Mouse (Mus musculus) kidney, embryonic 14.5 days (tissue): ENCODE data around the gene Bclaf1. TPM values are rescaled to one million over a fixed set of nuclear protein-coding genes. Genes with fewer than 3 reads are reported as not detected.

Source experiments
- ATAC-seq: fragments of 200-750 bp; cut with Nextera tagmentation; 2 replicates; pipeline ENCODE4 v1.8.0; 2017; ENCODE audit warnings: moderate number of reproducible peaks, mild to moderate bottlenecking, moderate TSS enrichment, moderate library complexity; ENCODE audit not compliant: low FRiP score, low TSS enrichment
- H3K27ac ChIP-seq: fragments of 300-500 bp; sonication (generic); 2 replicates; pipeline ENCODE4 v1.5.1; 2014; ENCODE audit warnings: low read depth, mild to moderate bottlenecking, low read length, moderate library complexity, mixed read lengths
- H3K27me3 ChIP-seq: fragments of 300-500 bp; sonication (generic); 2 replicates; pipeline ENCODE4 v1.6.1; 2014; ENCODE audit warnings: mild to moderate bottlenecking, low read length; ENCODE audit not compliant: control insufficient read depth, insufficient read depth
- H3K36me3 ChIP-seq: fragments of 300-500 bp; sonication (generic); 2 replicates; pipeline ENCODE4 v1.6.1; 2014; ENCODE audit warnings: low read length, mixed read lengths; ENCODE audit not compliant: control insufficient read depth, insufficient read depth
- H3K4me1 ChIP-seq: fragments of 300-500 bp; sonication (generic); 2 replicates; pipeline ENCODE4 v1.6.1; 2014; ENCODE audit warnings: low read length, mixed read lengths; ENCODE audit not compliant: control insufficient read depth, insufficient read depth
- H3K4me2 ChIP-seq: fragments of 300-500 bp; sonication (generic); replicated peaks from 2 replicates; pipeline ENCODE4 v1.6.1; 2014; ENCODE audit warnings: low read depth, mild to moderate bottlenecking, low read length
- H3K4me3 ChIP-seq: fragments of 300-500 bp; sonication (generic); 2 replicates; pipeline ENCODE4 v1.5.1; 2014; ENCODE audit warnings: mild to moderate bottlenecking, low read length
- H3K9ac ChIP-seq: fragments of 300-500 bp; sonication (generic); 2 replicates; pipeline ENCODE4 v1.6.1; 2014; ENCODE audit warnings: low read depth, mild to moderate bottlenecking, low read length, moderate library complexity
- H3K9me3 ChIP-seq: fragments of 300-500 bp; sonication (generic); 2 replicates; pipeline ENCODE4 v1.6.1; 2016; ENCODE audit warnings: low read length; ENCODE audit not compliant: control insufficient read depth
- WGBS: fragments of 180-500 bp; shearing (Covaris S2); extraction: QIAGEN DNeasy Blood & Tissue Kit; methylation state at CpG from one replicate; pipeline ENCODE4 v1.1.7; 2014; 5-methylcytosine and 5-hydroxymethylcytosine counted together
- polyA plus RNA-seq: library from polyadenylated mRNA; unstranded; fragments of >200 nt; fragmentation: Nextera tagmentation; extraction: Ambion mirVana; gene quantifications from 2 replicates; pipeline ENCODE4 v1.2.1, GENCODE M21; 2014

Bclaf1 gene
- polyA plus RNA-seq, 1 experiment from 2014 or later = 168 TPM

DNA sequence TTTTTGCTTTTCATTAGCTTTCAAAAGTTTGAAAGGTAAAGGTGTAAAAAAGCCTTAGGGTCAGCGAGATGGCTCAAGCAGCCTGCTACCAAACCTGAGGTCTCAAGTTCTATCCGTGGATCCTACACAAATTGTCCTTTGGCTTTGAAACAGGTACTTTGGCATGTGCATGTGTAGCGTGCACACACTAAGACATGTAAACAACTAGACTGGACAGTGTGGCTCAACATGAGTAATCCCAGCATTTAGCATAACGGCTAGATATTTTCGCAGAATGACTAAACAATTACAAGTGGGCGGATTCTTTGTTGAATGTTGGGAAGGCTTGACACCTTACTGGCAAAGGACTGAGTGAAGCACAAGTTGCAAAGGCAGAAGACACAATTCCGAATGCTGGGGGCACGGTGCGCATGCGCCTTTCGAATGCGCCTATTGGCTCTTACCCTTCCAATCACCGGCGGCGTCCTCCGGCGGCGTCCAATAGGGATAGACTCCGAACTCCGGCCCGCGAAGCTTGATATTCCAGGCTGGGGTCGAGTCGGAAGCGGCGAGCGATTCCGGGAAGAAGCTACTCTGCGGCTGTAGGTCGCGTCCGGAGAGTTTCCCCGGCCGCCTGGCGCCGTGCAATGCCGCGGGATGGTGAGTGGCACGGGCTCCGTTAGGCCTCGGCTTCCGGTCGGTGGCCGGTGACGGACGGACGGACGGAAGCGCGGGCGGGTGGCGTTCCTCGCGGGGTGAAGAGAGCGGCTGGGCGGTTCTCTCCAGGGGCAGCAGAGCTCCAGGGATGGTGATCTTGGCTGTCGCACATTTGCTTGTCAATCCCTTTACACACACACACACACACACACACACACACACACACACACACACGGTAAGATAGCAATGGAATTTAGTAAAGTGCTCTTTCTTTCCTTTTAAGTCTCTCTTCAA lies 35.3 kb downstream of the Bclaf1 start, which contains the start of gene Mtfr2:
TSS of gene Mtfr2 (plus strand) at position 486 of the 930 bp plus-strand sequence.
- Histone ChIP-seq H3K27me3 (no peaks in the 10 kb centered on the region), H3K36me3 (peaks cover 32% of the 10 kb centered on the region), H3K4me3 (peak within 1 kb of the TSS; percentile 62), H3K27ac (no peak within 1 kb of the TSS), H3K4me2 (peak within 1 kb of the TSS; percentile 52), H3K9me3 (no peaks in the 10 kb centered on the region), H3K4me1 (no peaks in the 10 kb centered on the region), H3K9ac (peak within 1 kb of the TSS; percentile 60)
- peak; percentile 96 for ATAC-seq
- WGBS = 1% methylated on average over 58 of the region's 58 CpGs

- 90% methylated on average over 2 of the region's 2 CpGs for WGBS
- ATAC-seq = no peak
- Histone ChIP-seq H3K4me2 (no peak overlapping the region), H3K36me3 (peaks cover 20% of the 10 kb centered on the region), H3K9me3 (no peaks in the 10 kb centered on the region), H3K27me3 (no peaks in the 10 kb centered on the region), H3K4me1 (no peaks in the 10 kb centered on the region), H3K4me3 (no peak overlapping the region), H3K27ac (no peak overlapping the region), H3K9ac (no peak overlapping the region)
Measured at GRCm38 (mm10) chr10:20348894-20349293, 36.6 kb downstream of the Bclaf1 start.

DNA sequence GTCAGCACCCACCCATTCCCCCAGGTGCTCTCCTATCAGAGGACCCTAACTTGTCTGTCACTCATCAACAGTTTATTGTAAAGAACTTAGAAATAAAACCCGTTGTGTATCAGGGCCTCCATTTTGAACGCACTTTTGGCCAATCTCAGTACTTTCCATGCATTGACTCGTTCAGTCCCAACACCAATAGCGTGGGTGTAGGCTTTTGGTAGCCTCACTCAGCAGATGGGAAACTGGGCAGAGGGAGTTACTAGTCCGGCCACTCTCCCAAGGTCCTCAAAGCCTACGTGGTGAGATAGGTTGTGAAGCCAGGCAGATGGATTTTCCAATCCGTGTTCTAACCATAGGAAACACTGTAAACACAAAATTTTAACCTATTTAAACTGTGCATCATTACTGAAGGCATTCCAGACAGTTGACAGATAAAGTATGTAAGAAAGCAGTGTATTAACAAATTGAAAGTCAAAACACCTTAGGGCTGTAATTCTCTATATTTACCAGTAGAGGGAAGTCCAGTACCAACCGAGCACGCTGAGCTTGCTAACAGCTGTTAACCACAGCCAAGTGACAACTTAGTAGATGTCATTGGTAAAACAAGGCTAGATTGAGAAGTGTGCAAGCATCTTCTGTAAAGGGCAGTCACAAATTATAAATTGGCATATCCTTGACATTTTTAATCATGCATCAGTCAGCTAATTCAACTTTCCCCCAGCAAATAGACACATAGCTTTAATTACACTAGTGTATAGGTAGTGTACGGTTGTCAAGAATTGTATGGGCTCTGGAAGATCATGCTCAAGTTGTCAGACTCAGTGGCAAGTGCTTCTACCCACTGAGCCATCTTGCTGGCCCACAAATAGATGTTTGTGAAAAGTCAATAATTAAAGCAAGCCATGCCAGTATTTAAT lies 49.5 kb downstream of the Bclaf1 start:
- H3K27ac ChIP-seq = no peak overlapping the region
- no peak overlapping the region for H3K4me3 ChIP-seq
- H3K9ac ChIP-seq = no peak overlapping the region
- 63% methylated on average over 10 of the region's 10 CpGs for WGBS
- H3K9me3 ChIP-seq = no peaks in the 10 kb centered on the region
- ATAC-seq = no peak
- H3K4me2 ChIP-seq = no peak overlapping the region
- H3K4me1 ChIP-seq = no peaks in the 10 kb centered on the region
- H3K36me3 ChIP-seq = peaks cover 5% of the 10 kb centered on the region; the same call in 1 of the 2 replicates
- no peaks in the 10 kb centered on the region for H3K27me3 ChIP-seq

DNA sequence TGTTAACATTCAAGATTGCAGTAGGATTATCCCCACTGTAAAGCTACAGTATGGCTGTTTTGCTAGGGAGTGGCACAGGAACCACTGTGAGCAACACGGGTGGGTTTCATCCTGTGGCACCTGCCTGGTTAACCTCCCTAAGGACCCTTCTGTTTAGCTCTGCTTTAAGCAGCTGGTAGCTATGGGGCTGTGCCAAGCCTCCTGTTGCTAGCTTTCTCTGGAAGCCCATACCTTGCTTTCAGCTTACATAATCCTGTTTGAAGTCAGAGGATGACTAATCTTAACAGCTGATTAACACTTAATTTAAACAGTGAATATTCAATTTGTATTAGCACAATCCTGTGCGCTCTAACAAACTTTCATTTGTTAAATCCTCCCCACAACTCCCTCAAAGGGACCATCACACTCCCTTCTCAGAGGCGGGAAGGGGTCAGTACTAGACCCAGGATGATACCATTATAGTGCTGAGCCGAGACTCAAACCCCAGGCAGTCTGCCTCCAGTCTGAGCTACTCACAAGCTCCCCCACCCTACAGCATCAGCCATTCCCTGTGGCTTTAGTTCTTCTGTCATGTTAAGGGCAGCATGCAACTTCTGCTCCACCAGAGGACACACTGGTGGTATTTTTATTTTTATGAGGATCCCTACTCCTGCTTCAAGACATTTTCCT lies 50.3 kb downstream of the Bclaf1 start:
- H3K36me3 ChIP-seq = peaks cover 5% of the 10 kb centered on the region; the same call in 1 of the 2 replicates
- WGBS = 88% methylated on average over 4 of the region's 4 CpGs
- ATAC-seq = no peak
- H3K9me3 ChIP-seq = no peaks in the 10 kb centered on the region; the same call in 1 of the 2 replicates
- no peak overlapping the region for H3K27ac ChIP-seq
- no peak overlapping the region for H3K9ac ChIP-seq
- H3K4me2 ChIP-seq = no peak overlapping the region
- no peaks in the 10 kb centered on the region for H3K4me1 ChIP-seq
- no peaks in the 10 kb centered on the region for H3K27me3 ChIP-seq
- H3K4me3 ChIP-seq = no peak overlapping the region

DNA sequence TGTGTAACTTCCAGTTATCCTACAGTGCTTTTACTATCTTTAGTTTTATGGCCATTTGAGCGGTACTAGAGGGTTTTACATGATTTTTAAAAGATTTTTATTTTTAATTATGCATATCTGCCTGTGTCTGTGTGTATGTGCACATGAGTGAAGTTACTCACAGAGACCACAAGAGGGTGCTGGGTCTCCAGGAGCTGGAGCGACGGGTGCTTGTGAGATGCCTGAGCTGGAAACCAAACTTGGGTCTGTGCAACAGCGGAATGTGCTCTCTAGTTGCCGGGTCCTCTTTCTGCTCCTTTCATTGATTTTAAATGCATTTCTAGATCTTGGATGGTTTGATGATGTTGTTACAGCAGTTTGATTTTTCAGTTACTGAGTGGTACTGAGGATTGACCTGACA lies 59.8 kb downstream of the Bclaf1 start:
- ATAC-seq = no peak
- no peaks in the 10 kb centered on the region; the same call in 1 of the 2 replicates for H3K9me3 ChIP-seq
- H3K4me1 ChIP-seq = no peaks in the 10 kb centered on the region
- WGBS = 97% methylated on average over 5 of the region's 5 CpGs
- H3K9ac ChIP-seq = no peak overlapping the region
- H3K36me3 ChIP-seq = no peaks in the 10 kb centered on the region
- H3K27me3 ChIP-seq = no peaks in the 10 kb centered on the region
- H3K4me3 ChIP-seq = no peak overlapping the region
- no peak overlapping the region for H3K4me2 ChIP-seq
- no peak overlapping the region for H3K27ac ChIP-seq

DNA sequence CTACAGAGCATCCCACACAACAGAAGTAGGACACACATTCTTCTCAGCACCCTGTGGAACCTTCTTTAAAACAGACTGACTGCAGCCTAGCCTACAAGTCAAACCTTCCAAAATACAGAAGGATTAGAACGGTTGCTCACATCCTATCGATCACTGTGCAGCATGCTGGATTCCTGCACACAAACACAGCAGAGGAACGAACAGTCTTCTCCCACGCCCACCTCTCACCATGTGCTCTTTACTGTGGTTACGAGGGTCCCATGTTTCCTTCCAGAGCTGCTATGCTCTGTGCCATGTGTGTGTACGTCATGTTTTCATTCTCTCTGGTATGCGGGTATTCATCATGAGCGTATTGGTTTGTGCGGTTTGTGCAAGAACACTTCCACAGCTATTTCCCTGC lies 65.4 kb downstream of the Bclaf1 start:
- Histone ChIP-seq H3K27ac (no peak overlapping the region), H3K9me3 (no peaks in the 10 kb centered on the region), H3K4me3 (no peak overlapping the region), H3K9ac (no peak overlapping the region), H3K27me3 (no peaks in the 10 kb centered on the region), H3K36me3 (no peaks in the 10 kb centered on the region), H3K4me1 (no peaks in the 10 kb centered on the region), H3K4me2 (no peak overlapping the region)
- no peak for ATAC-seq
- WGBS = 93% methylated on average over 9 of the region's 9 CpGs

DNA sequence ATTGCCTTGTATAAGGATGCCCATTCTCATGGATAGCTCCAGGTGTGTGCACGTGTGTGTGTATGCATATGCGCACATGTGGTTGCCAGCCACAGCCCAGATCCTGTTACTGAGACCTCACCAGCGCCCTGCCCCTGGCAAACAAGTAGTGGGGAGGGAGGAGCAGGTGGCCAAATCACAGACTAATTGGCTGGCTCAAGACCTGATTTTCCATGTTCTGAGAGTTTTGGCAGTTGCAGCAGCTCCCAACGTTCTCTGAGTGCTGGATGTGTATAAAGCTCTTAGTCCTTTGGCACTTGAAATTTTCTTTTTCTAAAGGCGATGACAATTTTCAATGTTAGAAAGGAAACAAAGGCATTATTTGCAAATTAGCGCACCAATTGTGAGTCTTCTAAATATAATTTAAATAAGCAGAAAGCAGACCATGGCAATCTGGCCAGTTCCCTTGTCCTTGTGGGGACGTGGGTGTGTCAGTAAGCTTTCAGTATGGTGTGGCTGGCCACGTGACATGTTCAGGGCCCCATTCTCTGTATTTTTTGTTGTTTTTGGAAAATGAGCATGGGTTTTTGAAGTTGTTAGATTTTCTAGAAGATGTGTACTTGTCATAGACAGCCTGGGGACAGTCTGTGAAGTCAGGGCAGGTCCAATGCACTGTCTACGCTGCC lies 66.9 kb downstream of the Bclaf1 start:
- Histone ChIP-seq H3K4me3 (no peak overlapping the region), H3K27ac (no peak overlapping the region), H3K4me1 (no peaks in the 10 kb centered on the region), H3K9ac (no peak overlapping the region), H3K36me3 (no peaks in the 10 kb centered on the region), H3K4me2 (no peak overlapping the region), H3K9me3 (no peaks in the 10 kb centered on the region), H3K27me3 (no peaks in the 10 kb centered on the region)
- ATAC-seq = no peak
- 80% methylated on average over 9 of the region's 9 CpGs for WGBS

- Histone ChIP-seq H3K27ac (no peak overlapping the region), H3K36me3 (no peaks in the 10 kb centered on the region), H3K9me3 (no peaks in the 10 kb centered on the region), H3K4me2 (no peak overlapping the region), H3K27me3 (no peaks in the 10 kb centered on the region), H3K4me3 (no peak overlapping the region), H3K9ac (no peak overlapping the region), H3K4me1 (no peaks in the 10 kb centered on the region)
- no peak for ATAC-seq
- 86% methylated on average over 3 of the region's 3 CpGs for WGBS
Measured at GRCm38 (mm10) chr10:20380798-20381197, 68.5 kb downstream of the Bclaf1 start.
